Mouse (Mus musculus) large intestine, adult 2 months (tissue): ENCODE data around the gene Clps. TPM values are rescaled to one million over a fixed set of nuclear protein-coding genes. Genes with fewer than 3 reads are reported as not detected.
"Not testable (repeated sequence)": the region's sequence is repeated elsewhere in the genome, so short reads cannot be mapped to it uniquely, and the experiment has no call there.

Experiments used
- DNase-seq: peaks from one replicate; pipeline ENCODE4 v3.0.0-alpha.2; 2012; ENCODE audit warnings: low read depth, low spot score
- WGBS: fragments of 180-500 bp; shearing (Covaris S2); methylation state at CpG from one replicate; pipeline ENCODE4 v1.1.7; 2018; 5-methylcytosine and 5-hydroxymethylcytosine counted together
- polyA plus RNA-seq: library from polyadenylated mRNA; depleted of rRNA; stranded (reverse); fragments of >200 nt; gene quantifications from 2 replicates; pipeline ENCODE4 v1.2.3, GENCODE M21; 2012

The Clps gene
- polyA plus RNA-seq, 1 experiment: 786 TPM

GRCm38 (mm10) chr17:28556635-28557396, 3.8 kb downstream of the Clps start:
- DNase-seq: peak; percentile 73
- 32% methylated on average over 6 of the region's 6 CpGs for WGBS

GRCm38 (mm10) chr17:28554021-28554420, 6.5 kb downstream of the Clps start:
- WGBS: 93% methylated on average over 4 of the region's 4 CpGs
- DNase-seq: not testable (repeated sequence)

GRCm38 (mm10) chr17:28553040-28553793, 7.3 kb downstream of the Clps start:
- DNase-seq: no peak
- WGBS: 12% methylated on average over 14 of the region's 14 CpGs

GRCm38 (mm10) chr17:28549111-28549510, 11.5 kb downstream of the Clps start, which contains the start of gene Clpsl2:
TSS of gene Clpsl2 (plus strand) at chr17:28549411.
- no peak for DNase-seq
- WGBS: 81% methylated on average over 14 of the region's 14 CpGs

GRCm38 (mm10) chr17:28548550-28548949, 12.0 kb downstream of the Clps start:
- 56% methylated on average over 11 of the region's 11 CpGs for WGBS
- no peak for DNase-seq

- DNase-seq: no peak
Observed at GRCm38 (mm10) chr17:28546925-28547324, 13.6 kb downstream of the Clps start.

GRCm38 (mm10) chr17:28537881-28538280, 22.7 kb downstream of the Clps start:
- no peak for DNase-seq
- WGBS: 58% methylated on average over 12 of the region's 12 CpGs

More at GRCm38 (mm10) chr17:28546925-28547324, 13.6 kb downstream of the Clps start:
- WGBS: 67% methylated on average over 1 of the region's 1 CpGs

- no peak for DNase-seq
- WGBS: 92% methylated on average over 13 of the region's 13 CpGs
Observed at GRCm38 (mm10) chr17:28533327-28533726, 27.2 kb downstream of the Clps start.

- WGBS: 88% methylated on average over 7 of the region's 7 CpGs
Observed at GRCm38 (mm10) chr17:28532557-28532956, 28.0 kb downstream of the Clps start.

GRCm38 (mm10) chr17:28531946-28532345, 28.6 kb downstream of the Clps start:
- no peak for DNase-seq
- 27% methylated on average over 18 of the region's 18 CpGs for WGBS

More at GRCm38 (mm10) chr17:28532557-28532956, 28.0 kb downstream of the Clps start:
- DNase-seq: no peak

- WGBS: 92% methylated on average over 6 of the region's 6 CpGs
- no peak for DNase-seq
Observed at GRCm38 (mm10) chr17:28530506-28530905, 30.1 kb downstream of the Clps start, which contains the start of gene Armc12. TSS of gene Armc12 (plus strand) at chr17:28530806.

- 70% methylated on average over 4 of the region's 4 CpGs for WGBS
Observed at GRCm38 (mm10) chr17:28529116-28529515, 31.4 kb downstream of the Clps start.

GRCm38 (mm10) chr17:28528043-28528351, 32.6 kb downstream of the Clps start:
- 1% methylated on average over 6 of the region's 6 CpGs for WGBS
- no peak for DNase-seq

More at GRCm38 (mm10) chr17:28529116-28529515, 31.4 kb downstream of the Clps start:
- no peak for DNase-seq

- WGBS: 25% methylated on average over 12 of the region's 12 CpGs
Observed at GRCm38 (mm10) chr17:28527184-28528042, 33.2 kb downstream of the Clps start.

GRCm38 (mm10) chr17:28524831-28525430, 35.6 kb downstream of the Clps start:
- 54% methylated on average over 4 of the region's 4 CpGs for WGBS

More at GRCm38 (mm10) chr17:28527184-28528042, 33.2 kb downstream of the Clps start:
- no peak for DNase-seq

GRCm38 (mm10) chr17:28524009-28524695, 36.4 kb downstream of the Clps start:
- 76% methylated on average over 23 of the region's 23 CpGs for WGBS
- DNase-seq: no peak

More at GRCm38 (mm10) chr17:28524831-28525430, 35.6 kb downstream of the Clps start:
- DNase-seq: no peak

GRCm38 (mm10) chr17:28523355-28524008, 37.1 kb downstream of the Clps start:
- DNase-seq: no peak
- WGBS: 12% methylated on average over 28 of the region's 28 CpGs
